23 mouse cellular contexts compared by ENCODE assay signal in genomic region chr12:117299084-117299483, GRCm38 (mm10).
A peak's percentile ranks its signal among the peaks of the same experiment; 100 is the strongest.
DNase-seq lines count a peak whose midpoint lies in the region; ATAC-seq and TF ChIP-seq lines count a peak whose summit lies in the region.
"Had no signal": no experiment of that assay in that cellular context is flagged by ENCODE, and none has a peak within 500 bp of the region (broad histone marks: within the 10 kb centered on the region; RNA-seq: fewer than 3 reads in every experiment).

No protein-coding gene starts in this region.

- H3K9ac ChIP-seq in CH12.LX (ENCODE audit: insufficient read depth, low read depth) = no peak overlapping the region
- H3K9ac ChIP-seq: embryonic facial prominence, embryonic 13.5 days; embryonic facial prominence, embryonic 15.5 days; forebrain, embryonic 12.5 days had no signal

- peak; percentile 64 for DNase-seq in CH12.LX (ENCODE audit: extremely low read depth)
- DNase-seq in embryonic facial prominence, embryonic 10.5 days (ENCODE audit: low spot score) = no peak
- DNase-seq in layer of hippocampus, postnatal 10 days (ENCODE audit: low spot score in 2 of 2) = no peak
- no peak for DNase-seq in embryo, embryonic 11 days
- DNase-seq: adrenal gland, adult 2 months; adrenal gland, postnatal 10 days; adrenal gland, postnatal 25 days; B cell, adult 2 months; cerebellum, adult 11 months; cerebellum, adult 2 months; cerebellum, adult 9-10 months; cerebellum, postnatal 10 days; cerebellum, postnatal 25 days had no signal

- H3K79me2 ChIP-seq in CH12.LX (replicated peaks; ENCODE audit: control insufficient read depth, extremely low read depth, insufficient read depth, poor library complexity, severe bottlenecking) = no peaks in the 10 kb centered on the region

- TF ChIP-seq POLR2A in CH12.LX (IDR thresholded peaks at IDR 0.05; ENCODE audit: low read depth, low read length) = no peak

- 90% methylated on average over 3 of the region's 3 CpGs for WGBS in embryonic facial prominence, embryonic 10.5 days

- dilution Hi-C loops in CH12.LX (cut with MboI; ENCODE audit: extremely low pct_ligation_motif_present, extremely low pct_unique_long_range_greater_than_20kb, low sequenced_read_pairs) = no loop called here

- ATAC-seq in granulocyte monocyte progenitor cell, adult 5-6 weeks (replicated peaks; ENCODE audit: poor library complexity, severe bottlenecking) = peak; percentile 17; the same call in 1 of the 2 replicates
- ATAC-seq in megakaryocyte progenitor cell, adult 5-6 weeks (replicated peaks; ENCODE audit: poor library complexity) = peak; percentile 44; the same call in 1 of the 2 replicates
- ATAC-seq: CD4-positive, CD25-positive, alpha-beta regulatory T cell, adult 4 months; forebrain, embryonic 14.5 days; forebrain, embryonic 16.5 days had no signal

- TF ChIP-seq RAD21 in CH12.LX (IDR thresholded peaks at IDR 0.05; ENCODE audit: low read depth, low read length) = no peak

- peaks cover 2 to 16% of the 10 kb centered on the region in 2 experiments for H3K4me1 ChIP-seq in CH12.LX (ENCODE audit: control insufficient read depth in 1 of 2, insufficient read depth in 2 of 2)
- H3K4me1 ChIP-seq in embryonic facial prominence, embryonic 10.5 days = no peaks in the 10 kb centered on the region
- H3K4me1 ChIP-seq: embryonic facial prominence, embryonic 13.5 days; embryonic facial prominence, embryonic 15.5 days; forebrain, embryonic 10.5 days had no signal

- no peaks in the 10 kb centered on the region for H3K27me3 ChIP-seq in CH12.LX (replicated peaks)
- no peaks in the 10 kb centered on the region for H3K27me3 ChIP-seq in embryonic facial prominence, embryonic 10.5 days (replicated peaks; ENCODE audit: low read depth, poor library complexity, severe bottlenecking)
- H3K27me3 ChIP-seq: embryonic facial prominence, embryonic 13.5 days; embryonic facial prominence, embryonic 15.5 days; forebrain, embryonic 12.5 days had no signal

- no peak overlapping the region for H3K27ac ChIP-seq in CH12.LX (ENCODE audit: insufficient read depth, low read depth)
- H3K27ac ChIP-seq in embryonic facial prominence, embryonic 10.5 days (replicated peaks) = no peak overlapping the region
- H3K27ac ChIP-seq: embryonic facial prominence, embryonic 13.5 days; embryonic facial prominence, embryonic 15.5 days; forebrain, embryonic 10.5 days; forebrain, embryonic 12.5 days had no signal

- 0 out of 2 replicates have a peak, but pooled peaks have one; percentile 36 for TF ChIP-seq EP300 in CH12.LX (IDR thresholded peaks at IDR 0.05; ENCODE audit: low read length)

- H3K4me2 ChIP-seq in CH12.LX (ENCODE audit: insufficient read depth, low read depth, poor library complexity, severe bottlenecking) = no peak overlapping the region
- H3K4me2 ChIP-seq: embryonic facial prominence, embryonic 13.5 days; embryonic facial prominence, embryonic 15.5 days; forebrain, embryonic 12.5 days had no signal

- in situ Hi-C loops in CH12.LX (cut with MboI; ENCODE audit: low pct_ligation_motif_present, low pct_unique_long_range_greater_than_20kb, low sequenced_read_pairs) = no loop called here

- H3K4me3 ChIP-seq in CH12.LX (replicated peaks in 1 of 3; ENCODE audit: low read depth in 2 of 3, low read length in 2 of 3, poor library complexity in 1 of 3) = no peak overlapping the region
- H3K4me3 ChIP-seq in embryonic facial prominence, embryonic 10.5 days = no peak overlapping the region
- H3K4me3 ChIP-seq: embryonic facial prominence, embryonic 13.5 days; embryonic facial prominence, embryonic 15.5 days; erythroblast, embryonic 14.5 days; forebrain, embryonic 10.5 days; forebrain, embryonic 12.5 days had no signal

- no peaks in the 10 kb centered on the region for H3K9me3 ChIP-seq in CH12.LX (replicated peaks; ENCODE audit: low read length)
- H3K9me3 ChIP-seq in embryonic facial prominence, embryonic 10.5 days = no peaks in the 10 kb centered on the region
- H3K9me3 ChIP-seq: embryonic facial prominence, embryonic 13.5 days; embryonic facial prominence, embryonic 15.5 days; forebrain, embryonic 10.5 days; forebrain, embryonic 12.5 days had no signal

- TF ChIP-seq CTCF in CH12.LX (conservative IDR thresholded peaks at IDR 0.05 in 1 of 2, IDR thresholded peaks at IDR 0.05 in 1 of 2; ENCODE audit: low read depth in 2 of 2, low read length in 2 of 2) = no peak

- no peaks in the 10 kb centered on the region for H3K36me3 ChIP-seq in CH12.LX (replicated peaks in 1 of 2; ENCODE audit: control insufficient read depth in 1 of 2, insufficient read depth in 1 of 2, low read length in 1 of 2)
- H3K36me3 ChIP-seq in embryonic facial prominence, embryonic 10.5 days (replicated peaks) = no peaks in the 10 kb centered on the region
- H3K36me3 ChIP-seq: embryonic facial prominence, embryonic 13.5 days; embryonic facial prominence, embryonic 15.5 days; forebrain, embryonic 10.5 days; forebrain, embryonic 12.5 days had no signal

TF ChIP-seq in CH12.LX, 34 proteins besides CTCF, POLR2A, EP300 and RAD21:
- TF ChIP-seq ZNF384 (IDR thresholded peaks at IDR 0.05; ENCODE audit: low read depth, low read length) = no peak
- TF ChIP-seq UBTF (IDR thresholded peaks at IDR 0.05; ENCODE audit: low read depth, low read length) = no peak
TF ChIP-seq in CH12.LX: peak in this region for 0.
